Mouse (Mus musculus) small intestine, adult 2 months (tissue): ENCODE data around the gene Mctp1.

Source experiments
- CTCF ChIP-seq: fragments of 200-500 bp; IDR thresholded peaks from 2 replicates; pipeline ENCODE4 v1.5.1; 2012; ENCODE audit warnings: low read depth, mild to moderate bottlenecking, control low read depth, inconsistent platforms, low read length, moderate library complexity, mixed read lengths; ENCODE audit not compliant: insufficient replicate concordance, insufficient read length; ENCODE audit errors: extremely low read depth
- POLR2A ChIP-seq: fragments of 200-500 bp; IDR thresholded peaks from 2 replicates; pipeline ENCODE4 v1.6.1; 2012; ENCODE audit warnings: low read depth, mild to moderate bottlenecking, control low read depth, inconsistent platforms, low read length, moderate library complexity

GRCm38 (mm10) chr13:76358720-76359119 lies 25.6 kb upstream of the Mctp1 start:
- TF ChIP-seq CTCF (no peak), POLR2A (no peak)
